Mouse (Mus musculus) CH12.LX (cell line): ENCODE results near the gene Ano7. TPM values are rescaled to one million over a fixed set of nuclear protein-coding genes. Genes with fewer than 3 reads are reported as not detected.
A peak's percentile ranks its signal among the peaks of the same experiment; 100 is the strongest.

Source experiments
- DNase-seq: peaks from one replicate; pipeline ENCODE4 v3.0.0-alpha.2; 2013; ENCODE audit errors: extremely low read depth
- H3K27ac ChIP-seq: 2 replicates; pipeline ENCODE4 v1.5.1; 2012; ENCODE audit warnings: low read depth, mild to moderate bottlenecking, control low read depth, moderate library complexity; ENCODE audit not compliant: insufficient read depth
- H3K27me3 ChIP-seq: replicated peaks from 2 replicates; pipeline ENCODE3; 2012; ENCODE audit warnings: inconsistent platforms
- H3K36me3 ChIP-seq, 2 experiments: replicated peaks in 1 of 2; 2 replicates each; pipeline versions ENCODE3 to v1.6.1; 2012; ENCODE audit warnings: inconsistent platforms in 1 of 2, low read length in 1 of 2, mild to moderate bottlenecking in 1 of 2, mixed read lengths in 1 of 2, moderate library complexity in 1 of 2; ENCODE audit not compliant: control insufficient read depth in 1 of 2, insufficient read depth in 1 of 2
- H3K4me1 ChIP-seq, 2 experiments: 2 replicates each; pipeline ENCODE4 v1.6.1; 2012; ENCODE audit warnings: inconsistent platforms in 1 of 2, moderate library complexity in 1 of 2; ENCODE audit not compliant: insufficient read depth in 2 of 2, control insufficient read depth in 1 of 2
- H3K4me2 ChIP-seq: 2 replicates; pipeline ENCODE4 v1.6.1; 2012; ENCODE audit warnings: low read depth, mild to moderate bottlenecking, control low read depth; ENCODE audit not compliant: poor library complexity, insufficient read depth, severe bottlenecking
- H3K4me3 ChIP-seq, 3 experiments: fragments of 150-350 bp in 1 of 3; sonication (generic) in 1 of 3; replicated peaks in 1 of 3; 2 replicates each; pipeline versions ENCODE3 to v1.5.1; 2011 to 2012; ENCODE audit warnings: low read depth in 2 of 3, low read length in 2 of 3, mild to moderate bottlenecking in 2 of 3, moderate library complexity in 2 of 3, control low read depth in 1 of 3, improper control_type of control experiment in 1 of 3, inconsistent platforms in 1 of 3, mixed read lengths in 1 of 3; ENCODE audit not compliant: poor library complexity in 1 of 3
- H3K79me2 ChIP-seq: replicated peaks from 2 replicates; pipeline ENCODE4 v1.6.1; 2012; ENCODE audit warnings: mild to moderate bottlenecking, moderate library complexity; ENCODE audit not compliant: control insufficient read depth, poor library complexity, insufficient read depth, severe bottlenecking; ENCODE audit errors: extremely low read depth
- H3K9ac ChIP-seq: 2 replicates; pipeline ENCODE4 v1.6.1; 2012; ENCODE audit warnings: low read depth, mild to moderate bottlenecking, control low read depth, moderate library complexity; ENCODE audit not compliant: insufficient read depth
- H3K9me3 ChIP-seq: replicated peaks from 2 replicates; pipeline ENCODE3; 2012; ENCODE audit warnings: low read length, inconsistent platforms, mixed read lengths
- BHLHE40 ChIP-seq: IDR thresholded peaks from 2 replicates; pipeline ENCODE4 v1.6.1; 2011; ENCODE audit warnings: mild to moderate bottlenecking, low read depth, low read length, improper control_type of control experiment
- CTCF ChIP-seq, 2 experiments: IDR thresholded peaks in 1 of 2; conservative IDR thresholded peaks in 1 of 2; 2 replicates each; pipeline ENCODE4 v1.5.1; 2011 to 2012; ENCODE audit warnings: low read depth in 2 of 2, low read length in 2 of 2, improper control_type of control experiment in 1 of 2, inconsistent platforms in 1 of 2, mild to moderate bottlenecking in 1 of 2, moderate library complexity in 1 of 2
- E2F4 ChIP-seq: IDR thresholded peaks from 2 replicates; pipeline ENCODE4 v1.6.1; 2011; ENCODE audit warnings: low read depth, low read length, improper control_type of control experiment; ENCODE audit not compliant: insufficient replicate concordance
- ELF1 ChIP-seq: IDR thresholded peaks from 2 replicates; pipeline ENCODE4 v1.6.1; 2014; ENCODE audit warnings: low read depth, mild to moderate bottlenecking, inconsistent platforms, low read length, improper control_type of control experiment
- EP300 ChIP-seq: IDR thresholded peaks from 2 replicates; pipeline ENCODE4 v1.6.1; 2011; ENCODE audit warnings: low read length, improper control_type of control experiment
- ETS1 ChIP-seq: conservative IDR thresholded peaks from 2 replicates; pipeline ENCODE4 v1.6.1; 2012; ENCODE audit warnings: low read depth, mild to moderate bottlenecking, inconsistent platforms, low read length, improper control_type of control experiment, moderate library complexity
- GABPA ChIP-seq: IDR thresholded peaks from 2 replicates; pipeline ENCODE4 v1.6.1; 2012; ENCODE audit warnings: low read depth, low read length, improper control_type of control experiment, inconsistent platforms; ENCODE audit not compliant: insufficient replicate concordance
- IRF4 ChIP-seq: IDR thresholded peaks from 2 replicates; pipeline ENCODE4 v1.6.1; 2014; ENCODE audit warnings: low read depth, mild to moderate bottlenecking, inconsistent platforms, low read length, improper control_type of control experiment
- JUN ChIP-seq: IDR thresholded peaks from 2 replicates; pipeline ENCODE4 v1.6.1; 2011; ENCODE audit warnings: low read depth, mild to moderate bottlenecking, low read length, improper control_type of control experiment, moderate library complexity; ENCODE audit not compliant: insufficient read depth
- MAFK ChIP-seq: IDR thresholded peaks from 2 replicates; pipeline ENCODE4 v1.6.1; 2011; ENCODE audit warnings: low read length, improper control_type of control experiment; ENCODE audit not compliant: insufficient replicate concordance
- MAX ChIP-seq: IDR thresholded peaks from 2 replicates; pipeline ENCODE4 v1.6.1; 2011; ENCODE audit warnings: low read length, improper control_type of control experiment
- POLR2A ChIP-seq: IDR thresholded peaks from 2 replicates; pipeline ENCODE4 v1.6.1; 2011; ENCODE audit warnings: low read depth, mild to moderate bottlenecking, improper control_type of control experiment, low read length
- POLR2AphosphoS2 ChIP-seq: IDR thresholded peaks from 2 replicates; pipeline ENCODE4 v1.6.1; 2011; ENCODE audit warnings: low read depth, low read length, improper control_type of control experiment
- RAD21 ChIP-seq: IDR thresholded peaks from 2 replicates; pipeline ENCODE4 v1.6.1; 2011; ENCODE audit warnings: low read depth, mild to moderate bottlenecking, low read length, improper control_type of control experiment, moderate library complexity
- TBP ChIP-seq: conservative IDR thresholded peaks from 2 replicates; pipeline ENCODE4 v1.6.1; 2011; ENCODE audit warnings: low read depth, low read length, improper control_type of control experiment
- UBTF ChIP-seq: IDR thresholded peaks from 2 replicates; pipeline ENCODE4 v1.6.1; 2012; ENCODE audit warnings: low read depth, mild to moderate bottlenecking, inconsistent platforms, low read length, improper control_type of control experiment, moderate library complexity
- USF1 ChIP-seq: IDR thresholded peaks from 2 replicates; pipeline ENCODE4 v1.6.1; 2014; ENCODE audit warnings: low read depth, mild to moderate bottlenecking, inconsistent platforms, low read length, improper control_type of control experiment
- USF2 ChIP-seq: conservative IDR thresholded peaks from 2 replicates; pipeline ENCODE4 v1.6.1; 2011; ENCODE audit warnings: low read depth, low read length, improper control_type of control experiment
- ZKSCAN1 ChIP-seq: IDR thresholded peaks from 2 replicates; pipeline ENCODE4 v1.6.1; 2012; ENCODE audit warnings: low read depth, inconsistent platforms, low read length, improper control_type of control experiment, borderline replicate concordance
- ZMIZ1 ChIP-seq: IDR thresholded peaks from 2 replicates; pipeline ENCODE4 v1.6.1; 2012; ENCODE audit warnings: low read depth, mild to moderate bottlenecking, inconsistent platforms, low read length, improper control_type of control experiment
- dilution Hi-C: fragments of 300-500 bp; cut with MboI; formaldehyde crosslinking; loops from 2 replicates; pipeline ENCODE4 v1.14.3; 2020; ENCODE audit warnings: low sequenced_read_pairs; ENCODE audit not compliant: extremely low pct_unique_long_range_greater_than_20kb, extremely low pct_ligation_motif_present
- in situ Hi-C: fragments of 300-500 bp; cut with MboI; formaldehyde crosslinking; loops from 3 replicates; pipeline ENCODE4 v1.14.3; 2019; ENCODE audit warnings: low sequenced_read_pairs, low pct_ligation_motif_present, low pct_unique_long_range_greater_than_20kb, mixed read lengths
- polyA plus RNA-seq: library from polyadenylated mRNA; unstranded; fragments of >175 nt; gene quantifications from 2 replicates; pipeline ENCODE4 v1.2.1, GENCODE M21; 2012; ENCODE audit warnings: low read depth; ENCODE audit not compliant: insufficient read length
- total RNA-seq, 2 experiments: library from RNA; depleted of rRNA; stranded (reverse); fragments of 300-350 nt in 1 of 2; fragments of >200 nt in 1 of 2; gene quantifications; 2 replicates each; pipeline ENCODE4 v1.2.3; 2012 to 2014

The Ano7 gene
- total and polyA plus RNA-seq, 3 experiments: 0.21 to 0.31 TPM; not detected in 1

- TF ChIP-seq MAFK (no peak), RAD21 (no peak; the same call in 1 of the 2 replicates), ETS1 (peak; percentile 83), ZKSCAN1 (no peak), POLR2AphosphoS2 (no peak), CTCF (conservative IDR thresholded peaks at IDR 0.05 in 1 of 2, IDR thresholded peaks at IDR 0.05 in 1 of 2; ENCODE audit: low read depth in 2 of 2, low read length in 2 of 2) (no peak), USF2 (peak; percentile 38; the same call in 1 of the 2 replicates), BHLHE40 (peak; percentile 98)
- TF ChIP-seq, all 38 proteins: peak for 19
Observed at GRCm38 (mm10) chr1:93401191-93402052, 27.7 kb downstream of the Ano7 start (continued).

- Histone ChIP-seq H3K79me2 (no peaks in the 10 kb centered on the region), H3K4me3 (no peak overlapping the region), H3K4me1 (peaks cover 8 to 31% of the 10 kb centered on the region in 2 experiments), H3K27me3 (no peaks in the 10 kb centered on the region), H3K4me2 (no peak overlapping the region), H3K36me3 (peaks cover 26 to 37% of the 10 kb centered on the region in 2 experiments), H3K9ac (no peak overlapping the region), H3K27ac (no peak overlapping the region), H3K9me3 (peaks cover 3% of the 10 kb centered on the region)
- dilution Hi-C loops (no loop called here), in situ Hi-C loops (no loop called here)
- TF ChIP-seq CTCF (conservative IDR thresholded peaks at IDR 0.05 in 1 of 2, IDR thresholded peaks at IDR 0.05 in 1 of 2; ENCODE audit: low read depth in 2 of 2, low read length in 2 of 2) (no peak), E2F4 (no peak), ZMIZ1 (no peak), IRF4 (no peak), ELF1 (no peak), MAX (no peak), RAD21 (no peak), JUN (no peak), BHLHE40 (no peak), POLR2AphosphoS2 (no peak), UBTF (no peak), POLR2A (no peak), GABPA (no peak), TBP (no peak), EP300 (no peak), USF1 (no peak)
- no peak for DNase-seq
Observed at GRCm38 (mm10) chr1:93403403-93403802, 29.7 kb downstream of the Ano7 start.
